ENCODE assay signal across 9 mouse cellular contexts in the genomic region with DNA sequence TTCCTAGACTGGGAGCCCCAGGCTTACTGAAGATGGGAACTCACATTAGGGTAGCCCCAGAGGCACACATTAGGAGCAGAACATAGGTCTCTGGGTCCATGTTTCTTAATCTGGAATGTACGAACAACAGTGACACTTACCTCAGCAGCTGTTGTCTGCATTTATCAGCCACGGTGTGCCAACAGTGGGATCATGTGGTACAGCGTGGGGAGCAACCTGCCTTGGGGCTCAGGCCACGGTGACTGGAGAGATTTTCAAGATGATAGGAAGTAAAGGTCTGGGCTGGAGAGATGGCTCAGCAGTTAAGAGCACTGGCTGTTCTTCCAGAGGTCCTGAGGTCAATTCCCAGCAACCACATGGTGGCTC.
"Had no signal": no experiment of that assay in that cellular context is flagged by ENCODE, and none has a peak within 500 bp of the region (broad histone marks: within the 10 kb centered on the region; RNA-seq: fewer than 3 reads in every experiment).

No protein-coding gene starts in this region.

- DNase-seq: kidney, adult 18-20 months; kidney, postnatal 10 days; kidney, postnatal 4 days; liver; lung, adult 2 months had no signal

- H3K36me3 ChIP-seq: midbrain, embryonic 12.5 days; neural tube, embryonic 15.5 days had no signal

- H3K9ac ChIP-seq: limb, embryonic 12.5 days; liver, embryonic 14.5 days; midbrain, embryonic 12.5 days; neural tube, embryonic 15.5 days had no signal

- H3K27me3 ChIP-seq: neural tube, embryonic 15.5 days had no signal

- H3K9me3 ChIP-seq: limb, embryonic 12.5 days; midbrain, embryonic 12.5 days; neural tube, embryonic 15.5 days had no signal

- H3K4me2 ChIP-seq: limb, embryonic 12.5 days; midbrain, embryonic 12.5 days; neural tube, embryonic 15.5 days had no signal

- H3K27ac ChIP-seq: limb, embryonic 12.5 days; liver, embryonic 14.5 days; midbrain, embryonic 12.5 days; neural tube, embryonic 15.5 days had no signal

- H3K4me3 ChIP-seq: limb, embryonic 12.5 days; midbrain, embryonic 12.5 days; neural tube, embryonic 15.5 days had no signal
